Mouse (Mus musculus): ENCODE measurements around the gene Ptgis.

DNA sequence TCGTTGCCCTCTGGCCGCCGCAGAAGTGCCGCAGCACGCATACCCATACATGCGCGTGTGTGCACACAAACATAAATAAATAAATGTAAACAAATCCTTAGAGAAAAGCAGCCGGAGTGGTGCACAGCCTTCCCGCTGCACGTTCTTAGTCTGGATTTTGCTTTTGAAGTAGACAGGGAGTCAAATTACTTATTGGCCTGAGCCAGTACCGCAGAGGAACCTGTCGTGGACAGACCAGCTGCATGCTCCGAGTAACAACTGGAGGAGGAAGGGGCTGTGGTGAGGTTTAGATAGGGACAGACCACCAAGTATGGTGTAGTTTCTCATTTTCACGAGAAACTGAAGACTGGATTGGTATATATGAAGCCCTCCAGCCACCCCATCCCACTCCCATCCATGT, 6.6 kb downstream of the Ptgis start:
- TF ChIP-seq POLR2A (IDR thresholded peaks at IDR 0.05; ENCODE audit: insufficient read depth, low read depth, low read length) = no peak
- TF ChIP-seq CTCF (IDR thresholded peaks at IDR 0.05) = no peak
